Mouse (Mus musculus): Measurements from ENCODE around the gene Gm20518. TPM values are rescaled to one million over a fixed set of nuclear protein-coding genes. Genes with fewer than 3 reads are reported as not detected.

Gm20518 gene
- polyA plus RNA-seq, 1 experiment, result 3.9 TPM

DNA sequence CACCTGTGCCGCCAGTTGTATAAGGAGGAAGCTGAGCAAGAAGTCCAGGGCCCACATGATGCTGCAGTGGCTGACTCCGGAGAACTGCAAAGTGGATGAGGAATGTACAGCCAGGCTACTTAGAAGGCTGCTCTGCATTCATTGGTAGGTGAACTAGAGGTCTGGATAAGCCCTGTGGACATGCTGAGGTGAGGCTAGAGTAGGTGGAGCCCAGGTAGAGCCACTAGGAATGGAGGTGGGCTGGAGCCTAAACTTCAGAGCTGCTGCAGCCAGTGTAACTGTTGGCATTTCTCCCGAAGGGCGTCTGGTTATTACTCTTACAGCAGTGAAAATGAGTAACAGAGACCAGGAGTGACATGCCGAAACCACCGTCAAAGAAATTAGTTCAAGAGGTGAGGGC is 53.4 kb downstream of the Gm20518 start, which contains the start of gene Car15:
Gene Car15 (minus strand): TSS at position 314 of the 400 bp plus-strand sequence.
- DNase-seq (ENCODE audit: low read depth), result no peak

DNA sequence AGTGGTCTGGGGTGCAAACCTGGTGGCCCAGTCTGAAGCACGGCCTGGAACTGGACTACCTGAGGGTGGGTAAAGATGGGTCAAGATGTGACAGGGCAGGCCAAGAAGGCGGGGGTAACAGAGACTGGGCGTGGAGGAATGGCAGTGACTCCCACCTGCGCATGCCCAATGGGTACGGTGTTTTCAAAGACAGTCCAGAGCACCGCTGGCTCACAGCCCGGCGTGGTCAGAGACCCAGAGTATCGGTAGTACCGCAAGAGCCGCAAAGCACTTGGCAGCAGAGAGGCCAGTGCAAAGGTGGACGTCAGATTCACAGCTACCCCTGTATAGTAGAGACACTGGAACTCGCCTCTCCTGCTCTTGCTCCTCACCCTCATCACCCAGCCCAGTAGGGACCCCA is 56.0 kb downstream of the Gm20518 start:
- no peak for DNase-seq (ENCODE audit: low read depth)
- no peak for TF ChIP-seq CTCF (IDR thresholded peaks at IDR 0.05; ENCODE audit: borderline replicate concordance, extremely low read depth, insufficient read depth, insufficient read length)

More for the DNA sequence above, 53.4 kb downstream of the Gm20518 start, which contains the start of gene Car15:
- TF ChIP-seq CTCF (IDR thresholded peaks at IDR 0.05; ENCODE audit: borderline replicate concordance, extremely low read depth, insufficient read depth, insufficient read length) (no peak), POLR2A (IDR thresholded peaks at IDR 0.05; ENCODE audit: borderline replicate concordance, extremely low read depth, insufficient read depth, insufficient read length, poor library complexity, severe bottlenecking) (no peak)

GRCm38 (mm10) chr16:17834543-17834942 is 56.9 kb downstream of the Gm20518 start:
- no peak for DNase-seq (ENCODE audit: low read depth)

GRCm38 (mm10) chr16:17833681-17834399 is 57.6 kb downstream of the Gm20518 start:
- TF ChIP-seq POLR2A (IDR thresholded peaks at IDR 0.05; ENCODE audit: borderline replicate concordance, extremely low read depth, insufficient read depth, insufficient read length, poor library complexity, severe bottlenecking) (peak; percentile 38), CTCF (IDR thresholded peaks at IDR 0.05; ENCODE audit: borderline replicate concordance, extremely low read depth, insufficient read depth, insufficient read length) (no peak)
- DNase-seq (ENCODE audit: low read depth), result peak; percentile 67

More at GRCm38 (mm10) chr16:17834543-17834942, 56.9 kb downstream of the Gm20518 start:
- no peak for TF ChIP-seq POLR2A (IDR thresholded peaks at IDR 0.05; ENCODE audit: borderline replicate concordance, extremely low read depth, insufficient read depth, insufficient read length, poor library complexity, severe bottlenecking)
- TF ChIP-seq CTCF (IDR thresholded peaks at IDR 0.05; ENCODE audit: borderline replicate concordance, extremely low read depth, insufficient read depth, insufficient read length), result no peak

DNA sequence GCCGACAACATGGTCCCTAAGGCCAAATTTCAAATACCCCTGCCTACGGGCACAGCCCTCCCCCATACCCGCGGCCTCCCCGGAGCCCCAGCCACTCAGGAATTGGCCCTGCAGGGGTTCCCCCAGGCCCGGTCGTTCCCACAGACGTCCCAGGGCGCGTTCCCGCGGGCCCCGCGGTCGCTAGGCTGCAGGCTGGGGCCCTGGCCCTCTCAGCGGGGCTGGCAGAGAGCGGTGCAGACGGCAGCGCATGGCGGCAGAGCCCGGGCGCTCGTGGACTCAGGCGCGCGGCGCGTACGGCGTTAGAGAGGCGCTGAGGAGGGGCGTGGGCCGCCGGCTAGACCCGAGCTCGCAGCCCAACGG is 58.2 kb downstream of the Gm20518 start:
- DNase-seq (ENCODE audit: low read depth), result peak; percentile 46
- TF ChIP-seq CTCF (IDR thresholded peaks at IDR 0.05; ENCODE audit: borderline replicate concordance, extremely low read depth, insufficient read depth, insufficient read length) (no peak), POLR2A (IDR thresholded peaks at IDR 0.05; ENCODE audit: borderline replicate concordance, extremely low read depth, insufficient read depth, insufficient read length, poor library complexity, severe bottlenecking) (no peak)

DNA sequence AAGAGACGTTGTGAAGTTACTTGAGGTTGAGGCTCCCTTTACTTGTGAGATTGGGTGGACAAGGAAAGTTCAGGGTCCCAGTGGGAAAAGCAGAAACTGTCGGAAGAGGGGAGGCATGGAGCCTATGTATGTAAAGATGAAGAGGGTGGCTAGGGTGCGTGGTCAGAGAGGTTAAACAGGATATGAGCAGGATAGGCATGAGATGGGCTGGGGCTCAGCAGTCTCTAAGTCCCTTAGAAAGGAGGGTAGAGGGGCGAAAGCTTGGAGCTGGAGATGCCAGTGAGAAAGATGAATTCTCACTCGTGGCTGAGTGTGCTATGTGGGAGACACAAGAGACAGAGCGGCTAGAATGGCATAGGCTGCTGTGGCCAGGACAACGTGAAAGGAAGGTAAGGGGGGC is 58.6 kb downstream of the Gm20518 start, which contains the start of gene B830017H08Rik:
Gene B830017H08Rik (plus strand): TSS at position 301 of the 400 bp plus-strand sequence.
- no peak for DNase-seq (ENCODE audit: low read depth)
- no peak for TF ChIP-seq POLR2A (IDR thresholded peaks at IDR 0.05; ENCODE audit: borderline replicate concordance, extremely low read depth, insufficient read depth, insufficient read length, poor library complexity, severe bottlenecking)
- no peak for TF ChIP-seq CTCF (IDR thresholded peaks at IDR 0.05; ENCODE audit: borderline replicate concordance, extremely low read depth, insufficient read depth, insufficient read length)

GRCm38 (mm10) chr16:17831781-17832180 is 59.7 kb downstream of the Gm20518 start:
- DNase-seq (ENCODE audit: low read depth), result peak; percentile 36
- peak; percentile 42; the same call in 1 of the 2 replicates for TF ChIP-seq CTCF (IDR thresholded peaks at IDR 0.05; ENCODE audit: borderline replicate concordance, extremely low read depth, insufficient read depth, insufficient read length)
- TF ChIP-seq POLR2A (IDR thresholded peaks at IDR 0.05; ENCODE audit: borderline replicate concordance, extremely low read depth, insufficient read depth, insufficient read length, poor library complexity, severe bottlenecking), result no peak

DNA sequence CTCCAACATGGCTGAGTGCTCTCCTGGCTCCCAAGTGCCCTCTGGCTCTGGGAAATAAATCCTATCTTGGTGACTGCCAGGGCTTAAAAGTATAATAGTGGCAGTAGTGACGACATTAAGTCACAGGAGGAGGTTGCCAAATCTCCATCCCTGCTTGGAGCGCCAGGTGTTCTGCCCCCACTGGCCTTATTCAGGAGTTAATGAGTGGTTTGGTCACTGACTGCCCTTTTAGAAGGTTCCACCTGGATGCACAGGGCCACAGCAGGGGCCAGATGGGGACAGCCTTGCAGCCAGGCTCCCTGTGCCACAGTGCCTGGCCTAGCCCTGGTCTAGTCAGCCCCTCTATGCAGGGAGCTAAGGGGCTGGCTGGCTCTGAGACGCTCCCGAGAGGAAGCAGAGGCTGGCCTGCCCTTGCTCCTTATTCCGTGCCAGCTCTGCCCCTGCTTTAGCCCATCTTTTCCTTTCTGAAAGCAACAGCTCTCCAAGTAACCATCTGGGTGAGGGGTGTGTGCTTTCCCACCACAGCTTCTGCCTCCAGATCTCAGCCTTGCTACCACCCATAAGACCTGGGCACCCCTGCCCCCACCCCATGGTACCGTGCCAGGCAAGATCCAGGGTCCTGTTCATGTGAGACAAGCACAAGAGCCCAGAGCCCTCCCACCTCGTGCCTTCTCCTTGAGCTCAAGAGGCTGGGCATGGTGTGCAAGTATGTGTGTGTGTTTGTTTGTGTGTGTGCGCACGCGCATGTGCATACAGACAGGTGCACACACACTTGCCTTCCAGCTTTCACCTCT is 60.9 kb downstream of the Gm20518 start:
- no peak for DNase-seq (ENCODE audit: low read depth)
- TF ChIP-seq POLR2A (IDR thresholded peaks at IDR 0.05; ENCODE audit: borderline replicate concordance, extremely low read depth, insufficient read depth, insufficient read length, poor library complexity, severe bottlenecking) (no peak), CTCF (IDR thresholded peaks at IDR 0.05; ENCODE audit: borderline replicate concordance, extremely low read depth, insufficient read depth, insufficient read length) (no peak)

DNA sequence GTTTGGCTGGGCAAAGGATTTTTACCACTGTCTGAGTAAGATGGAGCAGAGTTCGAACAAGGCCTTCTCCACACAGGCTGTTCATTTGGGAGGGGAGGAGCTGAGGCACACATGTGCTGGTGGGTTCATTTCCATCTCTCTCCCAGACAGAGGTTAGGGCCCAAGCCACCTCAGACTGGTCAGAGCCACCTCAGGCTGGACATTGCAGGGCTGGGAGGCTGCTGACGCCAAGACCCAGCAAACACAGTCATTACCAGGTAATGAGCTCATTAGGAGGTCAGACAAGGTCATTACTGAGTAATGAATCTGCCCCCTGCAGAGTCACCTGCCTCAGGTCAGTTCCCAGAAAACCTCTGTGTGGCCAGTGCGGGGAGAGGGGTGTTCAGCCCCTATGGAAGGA is 62.6 kb downstream of the Gm20518 start:
- DNase-seq (ENCODE audit: low read depth), result no peak

DNA sequence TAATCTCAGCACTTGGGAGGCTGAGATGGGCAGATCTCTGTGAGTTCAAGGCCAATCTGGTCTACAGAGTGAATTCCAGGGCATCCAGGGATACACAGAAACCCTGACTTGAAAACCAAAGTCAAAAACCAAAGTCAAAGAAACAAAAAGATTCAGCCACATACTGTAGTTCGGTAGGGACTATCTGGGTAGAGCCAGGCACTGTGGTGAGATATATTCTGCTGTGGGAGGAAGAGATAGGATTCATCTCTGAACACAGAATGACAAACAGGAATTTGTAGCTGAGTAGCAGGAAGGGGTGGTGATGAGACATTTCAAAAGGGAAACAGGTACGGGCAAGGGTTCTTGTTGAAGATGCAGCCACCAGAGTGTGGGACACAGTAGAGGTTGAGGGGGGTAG is 63.2 kb downstream of the Gm20518 start:
- no peak for DNase-seq (ENCODE audit: low read depth)
- no peak for TF ChIP-seq POLR2A (IDR thresholded peaks at IDR 0.05; ENCODE audit: borderline replicate concordance, extremely low read depth, insufficient read depth, insufficient read length, poor library complexity, severe bottlenecking)

More for the DNA sequence above, 62.6 kb downstream of the Gm20518 start:
- no peak for TF ChIP-seq CTCF (IDR thresholded peaks at IDR 0.05; ENCODE audit: borderline replicate concordance, extremely low read depth, insufficient read depth, insufficient read length)
- no peak for TF ChIP-seq POLR2A (IDR thresholded peaks at IDR 0.05; ENCODE audit: borderline replicate concordance, extremely low read depth, insufficient read depth, insufficient read length, poor library complexity, severe bottlenecking)

DNA sequence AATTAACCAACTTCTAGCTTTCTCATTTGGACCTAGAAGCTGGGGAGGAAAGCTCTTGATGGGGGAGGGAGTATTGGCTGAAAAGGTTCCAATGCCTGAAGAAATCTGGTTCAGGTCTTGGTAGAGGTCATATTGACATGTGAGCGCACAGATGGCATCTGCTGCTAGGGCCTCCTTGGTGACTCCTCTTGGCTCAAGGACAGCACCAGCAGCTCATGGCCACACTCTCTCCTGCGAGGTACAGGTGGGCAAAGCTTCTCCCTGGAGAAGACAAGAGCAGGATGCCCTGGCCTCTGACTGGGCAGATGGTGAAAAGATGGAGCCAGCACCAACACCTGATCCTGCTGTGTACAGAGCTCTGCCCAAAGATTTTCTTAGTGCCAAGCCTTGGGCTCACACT is 65.0 kb downstream of the Gm20518 start:
- no peak for DNase-seq (ENCODE audit: low read depth)
- TF ChIP-seq POLR2A (IDR thresholded peaks at IDR 0.05; ENCODE audit: borderline replicate concordance, extremely low read depth, insufficient read depth, insufficient read length, poor library complexity, severe bottlenecking), result no peak
- TF ChIP-seq CTCF (IDR thresholded peaks at IDR 0.05; ENCODE audit: borderline replicate concordance, extremely low read depth, insufficient read depth, insufficient read length), result no peak
